Mouse (Mus musculus) liver, postnatal 0 days (tissue): ENCODE measurements around the gene Inhbc.

Experiments
- CTCF ChIP-seq: sonication (generic); IDR thresholded peaks from 2 replicates; pipeline ENCODE4 v1.5.1; 2016; ENCODE audit warnings: antibody characterized with exemption, low read depth
- EP300 ChIP-seq: IDR thresholded peaks from 2 replicates; pipeline ENCODE4 v1.6.1; 2016; ENCODE audit warnings: antibody characterized with exemption, low read depth, mild to moderate bottlenecking

DNA sequence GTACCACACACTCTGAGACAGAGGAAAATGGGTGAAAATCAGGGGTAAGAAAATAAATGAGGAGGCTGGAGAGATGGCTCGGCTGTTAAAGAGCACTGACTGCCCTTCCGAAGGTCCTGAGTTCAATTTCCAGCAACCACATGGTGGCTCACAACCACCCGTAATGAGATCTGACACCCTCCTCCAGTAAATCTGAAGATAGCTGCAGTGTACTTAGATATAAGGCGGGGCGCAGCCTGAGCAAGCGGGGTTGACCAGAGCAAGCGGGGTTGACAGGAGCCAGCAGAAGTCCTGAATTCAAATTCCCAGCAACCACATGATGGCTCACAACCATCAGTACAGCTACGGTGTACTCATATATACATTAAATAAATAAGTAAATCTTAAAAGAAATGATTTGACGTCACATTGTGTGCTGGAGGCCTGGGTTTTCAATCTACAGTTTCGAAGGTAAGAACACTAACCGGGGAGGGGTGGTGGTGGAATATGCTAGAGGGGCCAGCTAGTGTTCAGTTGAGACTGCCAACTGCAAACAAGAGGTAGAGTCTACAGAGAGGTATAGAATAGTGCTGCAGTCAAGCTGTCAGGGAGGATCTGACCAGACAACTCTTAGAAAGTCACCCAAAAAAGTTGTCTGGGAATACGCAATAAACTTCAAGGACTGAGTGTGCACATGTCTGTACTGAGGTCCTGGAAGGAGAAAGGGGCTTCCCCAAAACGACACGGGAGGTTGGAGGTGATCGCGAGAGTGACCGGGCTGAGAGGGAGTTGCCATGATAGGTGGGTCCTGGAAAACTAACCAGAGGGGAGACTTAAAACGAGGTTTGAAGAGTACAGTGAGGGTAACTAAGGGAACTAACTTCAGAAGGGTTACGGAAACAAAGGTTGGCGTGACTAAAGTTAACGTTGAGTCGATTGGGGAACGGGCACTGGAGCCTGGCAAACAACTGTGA lies 59.4 kb downstream of the Inhbc start:
- no peak for TF ChIP-seq CTCF
- no peak; the same call in 1 of the 2 replicates for TF ChIP-seq EP300
